Mouse (Mus musculus): Measurements from ENCODE around the gene Zglp1. TPM values are rescaled to one million over a fixed set of nuclear protein-coding genes. Genes with fewer than 3 reads are reported as not detected.

Gene Zglp1
- 1 to 10 TPM in 1 of 2 experiments, not detected in 1; 1.3 TPM for total RNA-seq (2021)
- long read RNA-seq, experiment 1, partial matches to known transcripts = 0 of 1 reads
- long read RNA-seq, experiment 1, other reads (novel, unspliced or antisense) = 1 of 1 reads
- long read RNA-seq, experiment 2 = 0 reads

DNA sequence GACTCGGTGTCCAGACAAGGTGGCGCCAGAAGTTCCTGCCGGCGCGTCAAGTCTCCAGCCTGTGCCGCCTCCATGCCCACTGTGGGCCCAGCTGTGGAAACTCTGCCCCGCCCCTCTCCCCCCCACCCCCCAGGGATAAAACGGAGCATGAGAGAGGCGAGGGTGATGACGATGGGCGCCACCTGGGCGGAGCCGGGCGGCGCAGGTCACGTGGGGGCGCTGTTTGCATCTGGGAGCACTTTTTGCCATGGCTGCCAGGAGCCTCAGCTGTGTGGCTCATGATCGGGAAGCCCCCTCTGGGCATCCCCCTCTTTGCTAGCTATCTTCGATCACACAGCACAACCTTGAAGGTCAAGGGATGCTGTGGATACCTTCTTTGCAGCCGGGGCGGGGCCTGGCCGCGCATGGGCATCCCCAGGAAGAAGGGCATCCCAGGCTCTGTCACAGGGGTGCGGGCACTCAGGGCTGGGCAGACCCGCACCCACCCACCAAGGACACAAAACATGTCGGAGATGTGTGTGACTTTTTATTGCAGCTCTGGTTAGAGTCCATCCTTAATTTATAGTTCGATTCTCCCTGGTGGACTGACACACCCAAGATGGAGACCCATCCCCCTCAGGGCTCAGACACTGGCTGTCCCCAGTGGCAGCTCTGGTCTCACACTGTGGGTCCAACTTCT, at the start of gene Zglp1:
Gene Zglp1 (minus strand): TSS at position 88 of the 679 bp plus-strand sequence.
- Histone ChIP-seq H3K4me3 (no peak within 1 kb of the TSS), H3K27ac (no peak within 1 kb of the TSS)
- no peak for TF ChIP-seq CTCF (IDR thresholded peaks at IDR 0.05)
- intact Hi-C loops (cut with DNase I) = no loop called here
- DNase-seq (ENCODE audit: extremely low spot score in 1 of 2, low spot score in 2 of 2) = no peak

DNA sequence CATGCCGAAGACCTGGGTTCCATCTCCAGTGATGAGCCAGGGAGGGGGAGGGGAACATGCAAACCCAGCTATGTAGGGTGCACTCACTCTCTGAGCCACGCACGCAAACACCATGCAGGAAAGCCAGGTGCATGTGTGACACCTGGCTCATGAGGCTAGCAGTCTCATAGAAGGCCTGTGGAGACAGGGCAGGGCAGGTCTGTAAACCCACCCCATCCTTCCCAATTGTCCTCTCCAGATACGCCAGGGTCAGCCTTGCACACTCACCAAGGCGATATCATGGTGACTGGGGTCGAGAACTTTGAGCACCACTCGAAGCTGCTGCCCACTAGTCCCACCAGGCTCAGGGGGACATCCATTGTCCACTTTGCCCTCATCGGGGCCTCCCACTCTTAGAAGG, 48.2 kb upstream of the Zglp1 start:
- Histone ChIP-seq H3K27ac (no peak overlapping the region), H3K4me3 (no peak overlapping the region)
- no peak for TF ChIP-seq CTCF (IDR thresholded peaks at IDR 0.05)
- no peak for DNase-seq (ENCODE audit: extremely low spot score in 1 of 2, low spot score in 2 of 2)
- intact Hi-C loops (cut with DNase I) = no loop called here

DNA sequence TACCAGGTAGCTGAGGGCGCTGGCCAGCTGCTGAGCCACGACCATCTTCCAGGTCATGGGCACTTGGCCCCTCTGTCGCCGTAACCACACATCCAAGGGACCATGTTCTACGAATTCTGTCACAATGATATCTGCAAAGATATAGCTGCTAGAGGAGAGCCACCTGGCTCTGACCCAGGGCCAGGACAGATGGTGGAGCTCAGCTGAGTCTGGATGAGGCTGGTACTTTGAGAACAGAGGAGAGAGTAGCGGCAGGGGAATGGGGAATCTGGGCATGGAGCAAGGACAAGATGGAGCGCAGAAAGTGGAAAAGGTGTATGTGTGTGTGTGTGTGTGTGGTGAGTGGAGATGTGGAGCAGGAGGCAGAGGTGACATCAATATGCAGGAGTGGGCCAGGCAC, 47.3 kb upstream of the Zglp1 start:
- no peak overlapping the region for H3K27ac ChIP-seq
- no peak overlapping the region for H3K4me3 ChIP-seq
- TF ChIP-seq CTCF (IDR thresholded peaks at IDR 0.05) = no peak
- intact Hi-C loops (cut with DNase I) = no loop called here
- no peak for DNase-seq (ENCODE audit: extremely low spot score in 1 of 2, low spot score in 2 of 2)

DNA sequence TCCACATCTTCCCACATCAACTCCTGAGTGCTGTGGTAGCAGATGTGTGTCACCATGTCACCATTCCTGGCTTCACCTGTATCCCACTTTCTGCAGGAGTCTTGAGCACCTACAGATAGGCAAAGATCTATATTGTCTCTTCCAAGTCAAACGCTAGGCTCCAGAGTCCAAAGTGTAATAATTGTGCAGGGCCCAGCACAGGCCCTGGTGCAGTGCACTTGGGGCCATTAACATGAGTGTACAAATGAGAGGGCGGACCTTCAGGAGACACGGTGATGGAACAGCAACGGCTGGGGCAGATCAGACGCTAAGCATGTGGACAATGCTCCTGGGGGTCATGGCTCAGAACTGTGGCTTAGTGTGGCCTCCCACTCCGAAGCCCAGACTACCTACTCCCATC, 46.9 kb upstream of the Zglp1 start:
- Histone ChIP-seq H3K27ac (no peak overlapping the region), H3K4me3 (no peak overlapping the region)
- intact Hi-C loops (cut with DNase I) = no loop called here
- TF ChIP-seq CTCF (IDR thresholded peaks at IDR 0.05) = no peak
- DNase-seq (ENCODE audit: extremely low spot score in 1 of 2, low spot score in 2 of 2) = no peak

DNA sequence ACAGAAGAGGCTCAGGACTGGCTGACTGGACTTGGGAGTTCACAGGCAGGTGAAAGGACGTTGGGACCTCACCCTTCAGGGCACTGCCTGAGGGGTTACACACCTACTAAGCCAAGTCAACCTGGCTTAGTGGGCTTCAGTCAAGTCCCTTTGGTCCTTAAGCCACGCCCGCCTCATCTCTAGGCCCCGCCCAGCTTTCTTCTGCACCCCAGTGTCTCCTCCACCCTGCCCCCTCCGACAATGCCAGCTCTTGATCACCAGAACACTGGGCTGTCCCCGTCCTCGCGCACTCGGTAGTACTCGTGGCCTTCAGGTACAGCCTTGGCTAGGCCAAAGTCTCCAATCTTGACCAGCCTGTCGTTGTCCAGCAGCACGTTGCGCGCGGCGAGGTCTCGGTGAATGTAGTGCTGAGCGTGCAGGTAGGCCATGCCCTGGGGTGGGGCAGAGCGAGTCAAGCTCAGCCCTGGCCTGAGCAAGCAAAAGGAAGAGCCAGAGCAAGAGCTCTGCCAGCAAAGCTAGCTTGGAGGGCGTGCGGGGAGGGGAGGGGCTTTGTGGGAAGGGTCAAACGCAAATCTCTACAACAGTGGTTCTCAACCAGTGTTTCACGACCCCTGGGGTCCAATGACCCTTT, 40.8 kb upstream of the Zglp1 start:
- no peak for TF ChIP-seq CTCF (IDR thresholded peaks at IDR 0.05)
- intact Hi-C loops (cut with DNase I) = no loop called here

DNA sequence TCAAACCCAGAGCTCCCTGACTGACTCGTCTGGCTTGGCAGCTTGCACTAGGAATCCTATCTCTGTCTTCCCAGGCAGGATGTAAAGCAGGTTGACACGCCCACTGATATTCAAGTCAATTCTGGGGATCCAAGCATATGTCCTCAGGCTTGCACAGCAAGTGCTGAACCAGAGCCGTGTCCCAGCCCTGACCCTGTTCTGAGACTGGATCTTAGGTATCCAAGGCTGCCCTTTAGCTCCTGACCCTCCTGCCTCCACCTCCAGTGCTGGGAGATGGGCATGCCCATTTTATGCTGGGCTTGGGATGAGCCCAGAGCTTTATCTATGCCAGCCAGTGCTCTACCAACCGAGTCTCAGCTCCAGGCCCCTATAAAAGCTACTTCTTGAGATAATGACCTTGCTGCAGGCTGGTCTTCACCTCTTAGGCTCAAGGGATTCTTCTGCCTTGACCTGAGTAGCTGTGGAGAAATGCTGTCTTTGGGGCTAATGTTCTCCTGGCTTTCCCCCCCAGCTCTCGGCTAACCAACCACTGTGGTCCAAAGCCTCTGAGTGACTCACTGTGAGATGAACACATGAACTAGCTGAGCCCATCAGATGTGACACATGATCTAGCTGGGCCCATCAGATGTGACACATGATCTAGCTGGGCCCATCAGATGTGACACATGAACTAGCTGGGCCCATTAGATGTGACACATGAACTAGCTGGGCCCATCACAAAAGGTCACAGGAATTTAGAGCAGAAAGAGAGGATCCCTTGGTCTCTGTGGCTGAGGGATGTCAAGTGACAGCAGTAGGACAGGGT, 39.1 kb upstream of the Zglp1 start:
- no peak for DNase-seq (ENCODE audit: extremely low spot score in 1 of 2, low spot score in 2 of 2)
- Histone ChIP-seq H3K27ac (no peak overlapping the region; the same call in 1 of the 2 replicates), H3K4me3 (no peak overlapping the region)
- intact Hi-C loops (cut with DNase I) = no loop called here
- no peak for TF ChIP-seq CTCF (IDR thresholded peaks at IDR 0.05)

More for the DNA sequence above, 40.8 kb upstream of the Zglp1 start:
- no peak overlapping the region for H3K27ac ChIP-seq
- no peak for DNase-seq (ENCODE audit: extremely low spot score in 1 of 2, low spot score in 2 of 2)
- H3K4me3 ChIP-seq = no peak overlapping the region

DNA sequence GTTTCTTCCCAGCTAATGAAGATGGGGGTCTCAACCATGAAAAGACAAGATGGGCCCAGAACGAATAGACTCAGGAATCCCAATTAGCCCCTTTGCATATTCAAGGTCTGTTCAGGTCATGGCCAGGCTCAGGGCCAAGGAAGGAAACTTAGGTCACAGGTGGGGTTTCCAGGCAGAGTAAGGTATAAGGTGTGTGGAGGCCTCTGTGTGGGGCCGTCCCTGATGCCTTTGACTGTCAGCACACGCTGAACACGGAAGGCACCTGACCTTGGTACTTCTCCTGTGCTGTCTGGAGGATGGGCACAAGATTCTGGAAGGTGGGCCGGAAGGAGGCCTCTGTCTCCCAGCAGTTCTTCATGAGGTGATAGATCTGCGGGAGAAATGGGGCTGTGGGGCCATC, 37.9 kb upstream of the Zglp1 start:
- no peak for DNase-seq (ENCODE audit: extremely low spot score in 1 of 2, low spot score in 2 of 2)
- TF ChIP-seq CTCF (IDR thresholded peaks at IDR 0.05) = no peak
- H3K4me3 ChIP-seq = no peak overlapping the region
- intact Hi-C loops (cut with DNase I) = no loop called here
- H3K27ac ChIP-seq = no peak overlapping the region

DNA sequence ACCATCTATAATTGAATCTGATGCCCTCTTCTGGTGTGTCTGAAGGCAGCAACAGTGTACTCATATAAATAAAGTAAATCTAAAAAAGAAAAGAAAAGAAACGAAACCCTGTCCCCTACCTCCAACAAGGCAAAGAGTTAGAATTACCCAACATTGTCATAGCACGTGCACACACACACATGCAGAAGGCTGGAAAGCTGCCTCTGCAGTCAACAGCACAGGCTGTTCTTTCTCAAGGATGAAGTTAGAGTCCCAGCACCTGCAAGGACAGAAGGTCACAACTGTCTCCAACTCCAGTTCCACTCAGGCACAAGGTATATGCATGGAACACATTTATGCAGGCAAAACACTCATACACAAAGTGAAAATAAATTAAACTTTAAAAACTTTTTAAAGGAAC, 35.2 kb upstream of the Zglp1 start:
- intact Hi-C loops (cut with DNase I) = no loop called here
- H3K27ac ChIP-seq = no peak overlapping the region
- DNase-seq (ENCODE audit: extremely low spot score in 1 of 2, low spot score in 2 of 2) = no peak
- H3K4me3 ChIP-seq = no peak overlapping the region
- no peak for TF ChIP-seq CTCF (IDR thresholded peaks at IDR 0.05)

DNA sequence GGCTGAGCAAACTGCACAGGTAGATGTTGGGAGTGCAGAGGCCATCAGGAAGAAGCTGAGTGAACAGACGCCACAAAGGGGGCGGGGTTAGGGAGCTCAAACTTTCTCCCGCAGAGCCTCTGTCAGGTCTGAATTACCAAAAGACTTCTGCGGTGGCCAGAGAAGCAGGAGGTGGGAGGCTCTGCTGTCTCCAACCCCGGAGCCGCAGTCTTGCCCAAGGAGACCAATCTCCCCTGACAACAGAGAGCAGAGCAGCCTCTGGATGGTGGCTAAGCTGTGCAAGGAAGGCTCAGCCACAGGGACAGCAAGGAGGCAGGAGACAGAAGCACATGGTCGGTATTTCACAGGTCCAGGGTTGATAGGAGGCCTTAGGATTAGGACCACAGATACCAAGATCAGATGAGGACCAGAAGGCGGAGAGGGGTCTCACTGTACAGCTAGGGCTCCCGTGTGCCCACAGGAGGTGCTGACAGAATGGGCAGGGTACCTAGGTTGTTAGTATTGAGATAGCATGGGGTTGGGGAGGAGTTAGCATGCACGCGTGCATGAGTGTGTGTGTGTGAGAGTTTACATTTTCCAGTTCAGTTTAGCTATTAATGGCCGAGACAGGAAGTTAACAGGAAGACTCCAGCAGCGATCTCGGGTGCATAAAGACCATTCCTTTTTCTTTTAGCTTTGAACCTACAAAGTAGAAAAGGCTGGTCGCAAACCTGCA, 33.7 kb upstream of the Zglp1 start:
- DNase-seq (ENCODE audit: extremely low spot score in 1 of 2, low spot score in 2 of 2) = no peak
- TF ChIP-seq CTCF (IDR thresholded peaks at IDR 0.05) = no peak
- H3K4me3 ChIP-seq = no peak overlapping the region
- intact Hi-C loops (cut with DNase I) = no loop called here
- H3K27ac ChIP-seq = no peak overlapping the region

DNA sequence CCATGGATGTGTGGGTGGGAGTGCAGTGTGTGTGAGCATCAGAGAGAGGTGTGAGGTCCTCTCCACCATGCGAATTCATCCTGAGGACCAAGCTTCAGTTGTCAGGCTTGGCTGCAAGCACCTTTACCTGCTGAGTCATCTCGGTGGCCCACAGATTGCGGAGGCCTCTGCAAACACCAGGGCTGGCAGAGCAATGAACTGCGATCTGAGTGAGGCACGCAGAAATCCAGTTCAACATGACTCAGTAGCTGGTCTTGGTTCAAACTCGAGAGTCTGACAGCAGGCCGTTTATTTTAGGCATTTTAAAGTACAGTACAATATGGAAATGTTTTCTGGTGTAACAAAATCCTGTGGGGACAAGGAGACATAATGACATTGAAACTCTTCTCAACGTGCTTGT, 30.9 kb upstream of the Zglp1 start:
- no peak for TF ChIP-seq CTCF (IDR thresholded peaks at IDR 0.05)
- DNase-seq (ENCODE audit: extremely low spot score in 1 of 2, low spot score in 2 of 2) = peak; percentile 50 to 65
- H3K27ac ChIP-seq = peak overlapping the region; percentile 73
- intact Hi-C loops (cut with DNase I) = no loop called here
- H3K4me3 ChIP-seq = no peak overlapping the region

DNA sequence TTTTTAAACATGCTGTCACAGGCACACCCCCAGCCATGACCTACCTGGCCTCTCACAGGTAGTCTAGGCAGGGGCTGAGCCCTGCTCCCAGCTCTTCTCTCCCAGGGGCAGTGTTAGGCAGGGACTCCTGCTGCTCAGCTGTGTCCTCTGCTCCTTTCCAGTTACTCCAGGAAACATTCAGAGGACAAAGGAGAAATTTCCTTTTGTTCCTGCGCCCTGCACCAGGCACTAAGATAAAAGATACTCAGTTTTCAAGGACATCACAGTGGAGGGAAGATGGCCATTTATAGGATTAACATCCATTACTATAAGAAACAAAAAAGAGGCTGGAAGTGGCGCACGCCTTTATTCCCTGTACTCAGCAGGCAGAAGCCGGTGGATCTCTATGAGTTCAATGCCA, 29.1 kb upstream of the Zglp1 start:
- Histone ChIP-seq H3K4me3 (no peak overlapping the region), H3K27ac (no peak overlapping the region)
- no peak for DNase-seq (ENCODE audit: extremely low spot score in 1 of 2, low spot score in 2 of 2)
- no peak for TF ChIP-seq CTCF (IDR thresholded peaks at IDR 0.05)
- intact Hi-C loops (cut with DNase I) = no loop called here
